Mouse (Mus musculus) heart, adult 2 months (tissue): ENCODE results near the gene Sgta.

Experiments used
- CTCF ChIP-seq: fragments of 200-600 bp; IDR thresholded peaks from 2 replicates; pipeline ENCODE4 v1.8.1; 2022; ENCODE audit warnings: antibody characterized with exemption, mild to moderate bottlenecking, moderate library complexity
- EP300 ChIP-seq: fragments of 200-500 bp; IDR thresholded peaks from 2 replicates; pipeline ENCODE4 v1.6.1; 2011; ENCODE audit warnings: low read depth, low read length, control low read depth; ENCODE audit not compliant: insufficient read depth
- POLR2A ChIP-seq: fragments of 200-500 bp; IDR thresholded peaks from 2 replicates; pipeline ENCODE4 v1.6.1; 2011; ENCODE audit warnings: mild to moderate bottlenecking, low read depth, low read length, control low read depth; ENCODE audit not compliant: insufficient read depth

GRCm38 (mm10) chr10:81024346-81024937 lies 35.5 kb downstream of the Sgta start:
- TF ChIP-seq EP300 (no peak), CTCF (no peak), POLR2A (no peak)
